Mouse (Mus musculus) liver, embryonic 14.5 days (tissue): ENCODE measurements at regions not wholly inside any gene's neighbourhood (a gene's known extent, or its start where the extent isn't known, plus 50 kb on each side); places are given as distances from the start of the nearest gene placed in this dataset.

Experiments
- CTCF ChIP-seq: IDR thresholded peaks from 2 replicates; pipeline ENCODE4 v1.5.1; 2016; ENCODE audit warnings: antibody characterized with exemption, low read depth, control low read depth
- EP300 ChIP-seq: IDR thresholded peaks from 2 replicates; pipeline ENCODE4 v1.6.1; 2016; ENCODE audit warnings: antibody characterized with exemption, low read depth

GRCm38 (mm10) chr10:84229224-84229921, 211.0 kb downstream of the Nuak1 start:
- TF ChIP-seq CTCF (no peak), EP300 (no peak)
